Mouse (Mus musculus) limb, embryonic 11.5 days (tissue): ENCODE data around the gene Cox7a2l. TPM values are rescaled to one million over a fixed set of nuclear protein-coding genes. Genes with fewer than 3 reads are reported as not detected.

Experiments used
- ATAC-seq: fragments of 200-750 bp; cut with Nextera tagmentation; 2 replicates; pipeline ENCODE4 v1.8.0; 2017; ENCODE audit warnings: low read depth; ENCODE audit not compliant: insufficient number of reproducible peaks, low FRiP score, low TSS enrichment
- DNase-seq: peaks from one replicate; pipeline ENCODE4 v3.0.0-alpha.2; 2015; ENCODE audit warnings: low spot score
- H3K27ac ChIP-seq: fragments of 300-500 bp; sonication (generic); replicated peaks from 2 replicates; pipeline ENCODE4 v1.5.1; 2014; ENCODE audit warnings: low read depth, mild to moderate bottlenecking, low read length
- H3K27me3 ChIP-seq: fragments of 300-500 bp; sonication (generic); 2 replicates; pipeline ENCODE4 v1.6.1; 2014; ENCODE audit warnings: mild to moderate bottlenecking, low read length, mixed read lengths; ENCODE audit not compliant: control insufficient read depth, insufficient read depth
- H3K36me3 ChIP-seq: fragments of 300-500 bp; sonication (generic); 2 replicates; pipeline ENCODE4 v1.6.1; 2014; ENCODE audit warnings: mild to moderate bottlenecking, low read length, moderate library complexity, mixed read lengths; ENCODE audit not compliant: control insufficient read depth, insufficient read depth
- H3K4me1 ChIP-seq: fragments of 300-500 bp; sonication (generic); 2 replicates; pipeline ENCODE4 v1.6.1; 2014; ENCODE audit warnings: low read length, mixed read lengths; ENCODE audit not compliant: control insufficient read depth, insufficient read depth
- H3K4me2 ChIP-seq: fragments of 300-500 bp; sonication (generic); 2 replicates; pipeline ENCODE4 v1.6.1; 2014; ENCODE audit warnings: low read depth, mild to moderate bottlenecking, moderate library complexity; ENCODE audit not compliant: severe bottlenecking
- H3K4me3 ChIP-seq: fragments of 300-500 bp; sonication (generic); 2 replicates; pipeline ENCODE4 v1.5.1; 2014; ENCODE audit warnings: low read depth, low read length
- H3K9ac ChIP-seq: fragments of 300-500 bp; sonication (generic); 2 replicates; pipeline ENCODE4 v1.6.1; 2014; ENCODE audit warnings: mild to moderate bottlenecking, low read length
- H3K9me3 ChIP-seq: fragments of 300-500 bp; sonication (generic); 2 replicates; pipeline ENCODE4 v1.6.1; 2016; ENCODE audit warnings: low read length; ENCODE audit not compliant: control insufficient read depth
- WGBS: fragments of 180-500 bp; shearing (Covaris S2); extraction: QIAGEN DNeasy Blood & Tissue Kit; methylation state at CpG from one replicate; pipeline ENCODE4 v1.1.7; 2014; 5-methylcytosine and 5-hydroxymethylcytosine counted together
- polyA plus RNA-seq: library from polyadenylated mRNA; unstranded; fragments of >200 nt; fragmentation: Nextera tagmentation; extraction: Ambion mirVana; gene quantifications from 2 replicates; pipeline ENCODE4 v1.2.1, GENCODE M21; 2014

The Cox7a2l gene
- polyA plus RNA-seq, 1 experiment from 2014 or later = 139 TPM

- no peaks in the 10 kb centered on the region for H3K4me1 ChIP-seq
- no peak for ATAC-seq
These were observed 34.2 kb downstream of the Cox7a2l start for GRCm38 (mm10) chr17:83482817-83483536.

DNA sequence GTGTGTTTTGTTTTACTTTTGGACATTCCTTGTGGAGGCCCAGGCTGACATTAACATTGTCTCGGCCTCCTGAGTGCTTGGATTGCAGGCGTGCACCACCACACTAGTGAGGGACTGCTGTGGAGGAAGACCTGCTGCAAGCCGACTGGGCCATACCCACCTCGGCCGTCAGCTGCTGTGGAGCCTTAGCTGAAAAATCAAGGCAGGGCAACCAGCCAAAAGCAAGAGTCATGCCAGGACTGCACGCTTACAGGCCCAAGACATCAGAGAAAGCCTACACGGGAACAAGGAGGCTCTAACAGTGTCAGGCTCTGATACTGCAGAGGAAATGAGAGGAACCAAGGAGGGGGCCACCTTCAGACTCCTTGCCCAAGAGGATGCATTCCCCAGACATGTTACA is 35.6 kb downstream of the Cox7a2l start:
- no peak overlapping the region for H3K9ac ChIP-seq
- 93% methylated on average over 7 of the region's 7 CpGs for WGBS
- H3K27me3 ChIP-seq = no peaks in the 10 kb centered on the region

More at GRCm38 (mm10) chr17:83482817-83483536, 34.2 kb downstream of the Cox7a2l start:
- no peaks in the 10 kb centered on the region for H3K9me3 ChIP-seq
- H3K4me2 ChIP-seq = no peak overlapping the region
- H3K27me3 ChIP-seq = no peaks in the 10 kb centered on the region
- no peak overlapping the region for H3K4me3 ChIP-seq
- H3K9ac ChIP-seq = no peak overlapping the region
- H3K27ac ChIP-seq = no peak overlapping the region
- peaks cover 10% of the 10 kb centered on the region; the same call in 1 of the 2 replicates for H3K36me3 ChIP-seq
- no peak for DNase-seq
- WGBS = 94% methylated on average over 7 of the region's 7 CpGs

GRCm38 (mm10) chr17:83477089-83477488 is 40.0 kb downstream of the Cox7a2l start:
- Histone ChIP-seq H3K9me3 (no peaks in the 10 kb centered on the region), H3K4me3 (no peak overlapping the region), H3K9ac (no peak overlapping the region), H3K27ac (no peak overlapping the region), H3K4me1 (no peaks in the 10 kb centered on the region), H3K27me3 (no peaks in the 10 kb centered on the region), H3K36me3 (peaks cover 26% of the 10 kb centered on the region; the same call in 1 of the 2 replicates), H3K4me2 (no peak overlapping the region)
- ATAC-seq (no peak), DNase-seq (no peak)
- WGBS = 96% methylated on average over 12 of the region's 12 CpGs

More for the DNA sequence above, 35.6 kb downstream of the Cox7a2l start:
- H3K36me3 ChIP-seq = peaks cover 19% of the 10 kb centered on the region; the same call in 1 of the 2 replicates
- no peaks in the 10 kb centered on the region for H3K9me3 ChIP-seq
- ATAC-seq = no peak
- no peaks in the 10 kb centered on the region for H3K4me1 ChIP-seq
- no peak overlapping the region for H3K4me3 ChIP-seq
- no peak for DNase-seq
- no peak overlapping the region for H3K4me2 ChIP-seq
- no peak overlapping the region for H3K27ac ChIP-seq

GRCm38 (mm10) chr17:83469586-83469985 is 47.5 kb downstream of the Cox7a2l start:
- no peaks in the 10 kb centered on the region for H3K27me3 ChIP-seq
- WGBS = 95% methylated on average over 2 of the region's 2 CpGs
- DNase-seq = no peak
- H3K9ac ChIP-seq = no peak overlapping the region
- no peak overlapping the region for H3K4me3 ChIP-seq
- ATAC-seq = no peak
- no peaks in the 10 kb centered on the region for H3K9me3 ChIP-seq
- H3K27ac ChIP-seq = no peak overlapping the region
- no peaks in the 10 kb centered on the region for H3K4me1 ChIP-seq
- H3K4me2 ChIP-seq = no peak overlapping the region
- H3K36me3 ChIP-seq = peaks cover 10% of the 10 kb centered on the region; the same call in 1 of the 2 replicates

DNA sequence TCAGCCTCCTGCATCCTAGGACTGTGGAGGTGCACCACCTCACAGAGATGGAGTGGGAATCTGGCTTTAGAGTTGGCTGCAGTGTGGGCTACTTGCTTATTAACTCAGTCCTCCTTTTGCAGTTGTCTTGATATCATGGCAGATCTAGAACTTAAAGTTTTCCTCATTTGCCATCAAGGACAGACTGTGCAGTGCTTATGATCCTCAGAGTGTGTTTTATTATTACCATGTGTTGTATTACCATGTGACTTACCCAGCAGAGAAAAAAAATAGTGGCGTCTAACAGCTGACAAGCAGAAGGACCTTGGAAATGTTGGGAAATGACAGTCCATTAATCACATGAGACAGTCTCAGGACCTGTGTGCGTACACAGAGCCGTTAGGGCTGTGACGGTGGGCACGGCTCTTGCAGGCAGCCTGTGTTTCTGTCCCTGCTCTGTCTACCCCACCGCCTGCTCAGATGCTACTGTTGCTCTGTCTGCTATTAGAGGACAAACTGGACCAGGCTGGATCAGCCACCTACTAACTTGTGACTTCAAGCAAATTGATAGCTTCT is 50.4 kb downstream of the Cox7a2l start:
- Histone ChIP-seq H3K27me3 (no peaks in the 10 kb centered on the region), H3K4me3 (no peak overlapping the region), H3K36me3 (peaks cover 10% of the 10 kb centered on the region; the same call in 1 of the 2 replicates), H3K27ac (no peak overlapping the region), H3K9ac (no peak overlapping the region), H3K4me2 (no peak overlapping the region), H3K9me3 (no peaks in the 10 kb centered on the region), H3K4me1 (no peaks in the 10 kb centered on the region)
- WGBS = 58% methylated on average over 6 of the region's 6 CpGs
- DNase-seq = no peak
- ATAC-seq = no peak

DNA sequence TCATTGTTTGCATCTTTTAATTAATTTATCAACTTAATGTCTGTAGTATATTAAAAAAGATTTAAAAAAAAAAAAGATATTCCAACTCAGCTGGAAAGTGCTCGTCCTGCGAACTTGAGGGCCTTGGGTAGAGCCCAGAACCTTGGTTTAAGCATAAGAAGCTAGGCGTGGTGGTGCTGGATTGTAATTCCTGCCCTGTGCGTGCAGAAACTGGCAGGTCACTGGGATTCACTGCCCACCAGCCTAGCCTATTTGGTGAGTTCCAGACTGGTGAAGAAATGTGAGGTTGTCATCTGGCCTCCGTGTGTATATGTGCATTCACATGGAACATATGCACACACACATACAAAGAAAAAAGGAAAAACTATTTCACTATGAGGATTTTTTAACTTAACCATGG is 51.2 kb downstream of the Cox7a2l start:
- Histone ChIP-seq H3K27me3 (no peaks in the 10 kb centered on the region), H3K36me3 (peaks cover 15% of the 10 kb centered on the region; the same call in 1 of the 2 replicates), H3K4me3 (no peak overlapping the region), H3K27ac (no peak overlapping the region), H3K9ac (no peak overlapping the region), H3K4me1 (no peaks in the 10 kb centered on the region), H3K4me2 (no peak overlapping the region), H3K9me3 (no peaks in the 10 kb centered on the region)
- ATAC-seq (no peak), DNase-seq (no peak)
- 97% methylated on average over 5 of the region's 5 CpGs for WGBS

DNA sequence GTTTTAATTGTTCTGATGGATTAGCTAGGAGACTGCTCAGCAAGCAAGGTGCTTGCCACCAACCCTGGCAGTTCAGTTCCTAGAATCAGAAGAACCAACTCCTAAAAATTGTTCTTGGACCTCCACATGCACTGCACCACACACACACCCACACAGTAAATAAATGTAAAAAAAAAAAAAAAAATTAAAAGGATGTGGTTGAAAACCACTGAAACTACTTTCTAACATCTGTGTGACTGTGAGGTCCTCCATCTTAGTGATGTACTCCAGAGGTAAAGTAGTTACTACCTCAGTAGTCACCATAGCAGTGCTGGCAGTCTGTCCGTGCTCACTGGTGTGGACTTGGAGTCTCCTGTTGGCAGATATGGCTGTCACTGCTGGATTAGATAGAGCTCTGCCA is 59.9 kb downstream of the Cox7a2l start:
- 83% methylated on average over 1 of the region's 1 CpGs for WGBS
- H3K36me3 ChIP-seq = peaks cover 11% of the 10 kb centered on the region; the same call in 1 of the 2 replicates
- DNase-seq (no peak), ATAC-seq (no peak)
- H3K27me3 ChIP-seq = no peaks in the 10 kb centered on the region
- no peak overlapping the region for H3K27ac ChIP-seq
- H3K4me1 ChIP-seq = no peaks in the 10 kb centered on the region
- no peak overlapping the region for H3K9ac ChIP-seq
- no peaks in the 10 kb centered on the region for H3K9me3 ChIP-seq
- H3K4me3 ChIP-seq = no peak overlapping the region
- H3K4me2 ChIP-seq = no peak overlapping the region

DNA sequence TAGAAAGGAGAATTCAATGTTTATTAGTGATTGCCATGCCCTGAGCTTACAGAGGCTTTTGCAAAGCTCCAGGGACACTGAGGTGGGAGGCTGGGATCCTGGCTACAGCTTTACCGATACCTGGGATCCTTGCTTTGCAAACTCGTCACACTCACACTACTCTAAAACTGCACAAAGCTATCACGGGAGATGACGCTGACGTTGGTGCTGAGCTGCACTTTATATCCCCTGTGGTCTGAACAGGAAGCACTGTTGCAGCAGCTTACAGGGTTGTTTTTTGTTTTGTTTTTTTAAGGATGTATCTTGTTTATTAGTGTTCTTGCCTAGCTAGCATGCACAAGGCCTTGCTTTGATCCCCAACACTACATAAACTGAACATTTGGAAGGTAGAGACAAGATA is 63.5 kb downstream of the Cox7a2l start:
- no peak overlapping the region for H3K4me3 ChIP-seq
- 92% methylated on average over 5 of the region's 5 CpGs for WGBS
- H3K36me3 ChIP-seq = peaks cover 7% of the 10 kb centered on the region

More for the DNA sequence above, 63.5 kb downstream of the Cox7a2l start:
- no peaks in the 10 kb centered on the region for H3K4me1 ChIP-seq
- H3K9me3 ChIP-seq = no peaks in the 10 kb centered on the region
- H3K27ac ChIP-seq = no peak overlapping the region
- no peaks in the 10 kb centered on the region for H3K27me3 ChIP-seq
- ATAC-seq (no peak), DNase-seq (no peak)
- H3K9ac ChIP-seq = no peak overlapping the region
- H3K4me2 ChIP-seq = no peak overlapping the region
